Mouse (Mus musculus) v-Abl transformed pro-B cells (cell line): ENCODE data around the gene LTO1.

ENCODE experiments used
- in situ Hi-C, 2 experiments: fragments of 400-800 bp; cut with MboI; formaldehyde crosslinking; loops; one replicate each; pipeline ENCODE4 v1.15.1; 2025; ENCODE audit not compliant: unreplicated experiment in 2 of 2

Gene LTO1

DNA sequence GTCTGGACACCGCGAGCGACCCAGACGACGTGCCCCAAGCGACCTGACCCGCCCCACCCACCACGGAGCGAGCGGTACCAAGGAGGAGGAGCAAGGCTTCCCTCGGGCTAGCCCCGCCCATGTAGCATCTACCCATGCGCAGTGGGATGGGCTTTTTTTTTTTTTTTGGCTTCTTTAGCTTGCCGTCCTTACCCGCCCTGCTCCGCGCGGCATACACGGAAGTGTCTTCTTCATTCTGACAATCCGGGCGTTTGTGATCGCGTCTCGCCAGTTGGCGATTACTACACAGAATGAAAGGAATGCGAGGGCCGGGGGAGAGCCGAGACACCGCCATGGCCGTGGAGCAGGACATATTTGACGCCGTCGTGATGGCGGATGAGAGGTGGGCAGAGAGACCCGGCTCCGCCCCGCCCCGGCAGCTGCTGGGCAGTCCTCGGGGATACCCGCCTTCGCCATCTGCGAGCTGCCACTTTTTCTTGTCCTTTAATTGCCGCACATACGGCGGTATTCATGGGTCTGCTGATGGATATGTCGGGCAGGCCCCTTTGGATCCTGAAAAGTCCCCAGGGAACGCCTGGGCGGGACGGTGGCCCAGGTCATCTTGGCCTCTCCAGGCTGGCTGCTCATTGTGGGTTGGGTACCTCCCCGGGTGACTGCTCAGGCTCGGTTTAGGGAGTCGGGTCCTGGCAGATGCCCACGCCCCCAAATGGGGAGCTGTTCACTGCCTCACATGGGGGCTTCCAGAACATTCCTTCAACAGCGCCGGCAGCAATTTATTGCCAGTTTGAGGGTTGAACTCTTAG, at the start of gene LTO1:
Gene LTO1 (plus strand): TSS at position 153 of the 803 bp plus-strand sequence.
- in situ Hi-C loops = loop anchor here (5.0 to 25.0 kb wide), 3 partner anchors 333 to 1103 kb away; partner anchors contain the start of genes Dhcr7 (in 1 of the 2), Fadd (in 1 of the 2) and Nadsyn1 (in 1 of the 2)

DNA sequence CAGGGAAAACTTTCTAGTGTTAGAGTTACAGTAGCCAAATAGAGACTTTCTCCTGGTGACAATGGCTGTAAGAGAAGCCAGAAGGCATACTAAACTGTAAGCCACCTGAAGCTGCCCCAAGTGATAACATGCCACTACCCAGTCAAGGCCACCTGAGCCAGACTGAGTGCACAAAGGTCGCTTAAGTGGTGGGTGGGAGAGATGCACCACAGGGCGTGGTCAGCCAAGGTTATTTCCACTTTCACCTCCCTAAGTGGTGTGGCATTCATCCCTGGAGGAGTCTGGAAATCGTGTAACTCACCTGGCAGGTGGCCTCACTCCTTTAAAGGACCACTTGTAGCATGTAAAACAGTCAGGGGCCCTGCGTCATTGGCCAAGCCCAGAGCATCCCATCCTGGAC, 47.7 kb upstream of the LTO1 start:
- in situ Hi-C loops = no loop called here

DNA sequence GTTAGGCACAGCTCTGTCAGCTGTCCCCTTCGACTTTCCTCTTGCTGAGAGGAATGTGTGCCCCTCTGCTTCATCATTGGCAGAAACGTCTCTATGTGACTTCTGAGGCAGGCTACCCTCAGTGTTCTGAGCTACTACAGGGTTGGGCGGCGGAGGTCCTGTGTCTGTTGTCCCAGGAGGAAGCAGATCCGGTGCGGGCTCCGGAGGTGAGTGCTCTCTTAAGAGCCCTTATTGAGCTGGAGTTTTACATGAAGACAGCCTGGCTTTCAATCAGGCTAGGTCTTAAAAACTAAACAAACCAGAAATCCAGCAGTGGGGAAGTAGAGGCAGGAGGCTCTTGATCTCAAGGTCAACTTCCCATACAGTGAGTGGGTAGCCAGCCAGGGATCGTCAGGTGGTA, 47.3 kb upstream of the LTO1 start:
- in situ Hi-C loops = no loop called here

DNA sequence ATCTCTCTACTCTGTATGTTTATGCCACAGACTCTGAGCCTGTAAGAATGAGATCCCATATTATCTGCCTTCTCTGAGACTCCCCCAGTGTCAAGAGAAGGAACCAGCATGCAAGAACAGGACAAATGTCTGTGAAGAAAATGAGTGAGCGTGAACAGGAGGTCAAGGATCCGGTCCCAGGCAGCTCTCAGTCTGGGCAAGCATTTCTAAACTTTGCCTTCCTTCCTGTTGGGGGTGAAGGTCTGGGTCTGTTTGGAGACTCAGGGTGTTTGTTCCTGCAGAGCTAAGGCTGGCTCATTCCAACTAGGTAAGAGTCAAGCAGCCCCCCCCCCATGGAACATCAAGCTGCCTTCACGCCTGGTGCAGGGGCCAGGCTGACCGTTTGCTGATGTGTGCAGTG, 42.5 kb upstream of the LTO1 start:
- in situ Hi-C loops = no loop called here

DNA sequence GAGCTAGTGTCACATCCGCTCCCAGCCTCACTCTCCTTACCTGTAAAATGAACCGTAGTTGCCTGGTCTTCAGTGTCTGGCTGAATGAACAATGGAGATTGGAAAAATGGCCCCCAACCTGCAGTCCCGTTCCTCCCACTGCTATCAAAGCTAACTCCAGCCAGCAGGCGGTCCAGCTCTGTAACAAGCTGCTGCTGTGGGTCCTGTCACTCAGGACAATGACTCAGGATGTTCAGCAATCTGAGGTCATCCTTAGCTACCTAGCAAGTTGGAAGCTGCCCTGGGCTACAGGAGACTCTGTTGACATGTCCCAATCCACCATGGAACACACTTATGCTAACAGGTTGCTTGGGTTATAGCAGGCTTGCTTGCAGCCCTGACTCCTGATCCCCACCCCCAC, 41.7 kb upstream of the LTO1 start:
- in situ Hi-C loops = no loop called here

DNA sequence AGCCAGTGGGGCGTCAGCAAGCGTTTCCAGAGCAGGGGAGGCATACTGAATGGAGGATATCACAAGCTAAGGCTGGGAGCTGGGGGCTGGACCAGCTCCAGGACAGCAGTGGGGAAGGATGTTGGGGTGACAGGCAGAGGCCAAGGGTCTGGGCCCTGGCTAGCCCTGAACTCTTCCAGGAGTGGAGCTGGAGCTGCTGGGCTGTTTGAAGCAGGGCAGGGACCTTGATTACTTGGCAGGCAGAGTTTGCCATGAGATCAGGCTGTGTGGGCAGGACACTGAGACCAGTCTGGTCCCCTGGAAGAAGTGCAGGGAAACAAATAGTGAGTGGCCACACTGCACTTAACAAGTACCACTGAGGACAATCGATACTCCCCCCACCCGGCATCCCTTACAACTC, 40.7 kb upstream of the LTO1 start:
- in situ Hi-C loops = no loop called here

DNA sequence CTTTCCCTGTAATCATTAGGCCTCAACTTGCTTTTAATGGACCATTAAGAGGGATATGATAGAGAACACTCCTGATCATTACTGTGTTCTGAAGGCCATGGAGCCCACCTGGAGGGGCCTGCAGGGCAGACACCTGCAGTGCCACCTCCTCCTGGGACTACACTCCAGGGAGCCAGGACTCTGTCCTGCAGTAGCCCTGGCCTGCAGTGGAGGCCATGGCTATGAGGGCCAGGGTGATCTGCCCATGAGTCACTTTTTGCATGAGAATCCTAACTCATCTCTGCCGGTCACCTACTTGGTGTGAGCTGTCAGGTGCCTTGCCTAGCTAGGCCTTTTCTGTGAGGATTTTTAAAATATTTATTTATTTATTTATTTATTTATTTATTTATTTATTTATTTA, 36.5 kb upstream of the LTO1 start:
- in situ Hi-C loops = no loop called here

DNA sequence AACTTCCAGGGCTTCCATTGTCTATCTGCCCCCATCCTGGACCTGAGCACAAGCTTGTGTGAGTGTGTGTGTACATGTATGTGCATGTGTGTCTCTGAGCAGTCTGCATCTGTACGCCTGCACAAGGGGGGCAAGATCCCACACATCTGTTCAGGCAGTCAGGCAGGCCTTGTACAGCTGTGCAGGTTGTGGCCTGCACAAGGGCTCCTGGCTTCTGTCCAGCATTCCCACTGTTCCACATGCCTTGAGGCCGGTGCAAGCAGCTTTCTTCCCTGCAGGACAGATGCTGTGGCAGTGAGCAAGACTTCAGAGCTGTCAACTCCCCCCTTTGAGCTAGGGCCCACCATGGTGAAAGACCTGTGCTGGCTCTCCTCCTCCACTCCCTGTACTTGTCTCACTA, 31.8 kb upstream of the LTO1 start:
- in situ Hi-C loops = no loop called here

DNA sequence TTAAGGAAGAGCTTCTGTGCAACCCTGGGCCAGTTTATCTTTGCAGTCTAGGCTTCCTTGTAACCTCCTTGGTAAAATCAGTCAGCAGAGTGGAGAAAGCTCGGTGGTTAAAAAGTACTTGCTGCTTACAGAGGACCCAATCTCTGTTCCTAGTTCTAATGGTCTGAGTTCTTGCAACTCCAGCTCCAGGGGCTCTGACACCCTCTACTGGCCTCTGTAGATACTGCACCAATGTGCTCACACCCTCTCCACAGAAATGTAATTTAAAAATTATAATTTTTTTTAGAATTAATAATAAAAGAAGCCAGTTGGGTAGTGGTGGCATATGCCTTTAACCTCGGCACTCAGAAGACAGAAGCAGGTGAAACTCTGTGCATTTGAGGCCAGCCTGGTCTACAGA, 27.2 kb upstream of the LTO1 start:
- in situ Hi-C loops = no loop called here

DNA sequence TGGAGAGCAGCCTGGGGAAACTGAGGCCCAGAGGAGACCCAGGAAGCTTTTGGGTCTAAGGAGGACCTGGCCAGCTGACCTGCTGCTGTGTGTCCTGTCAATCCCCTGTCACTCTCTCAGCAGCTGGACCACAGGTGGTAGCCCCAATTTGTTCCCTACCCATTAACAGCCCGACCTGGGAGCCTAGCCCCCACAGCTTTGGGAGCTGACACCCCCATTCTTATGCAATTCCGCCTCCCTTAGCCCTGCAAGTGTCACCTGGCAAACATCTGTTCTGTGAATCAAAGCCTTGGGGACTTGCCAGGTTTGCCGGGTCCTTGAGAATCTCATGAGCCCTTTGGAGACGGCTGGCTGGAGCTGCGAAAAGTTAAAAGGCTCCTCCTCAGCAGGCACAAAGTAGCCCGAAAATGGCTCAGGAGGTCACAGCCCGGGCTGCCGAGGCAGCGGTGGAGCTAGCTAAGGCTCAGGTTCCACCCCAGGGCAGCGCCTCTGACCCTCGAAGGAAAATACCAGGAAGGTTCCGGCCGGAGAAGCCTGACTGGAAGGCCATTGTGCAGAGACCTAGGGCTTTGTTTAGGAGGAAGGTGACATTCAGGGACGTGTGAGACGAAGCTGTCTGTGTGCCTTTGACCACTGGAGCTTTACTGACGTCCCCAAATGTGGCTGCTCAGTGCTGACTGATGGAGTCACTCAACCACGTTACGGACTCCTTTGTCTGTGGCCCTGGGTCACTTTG, 26.2 kb upstream of the LTO1 start:
- in situ Hi-C loops = no loop called here

DNA sequence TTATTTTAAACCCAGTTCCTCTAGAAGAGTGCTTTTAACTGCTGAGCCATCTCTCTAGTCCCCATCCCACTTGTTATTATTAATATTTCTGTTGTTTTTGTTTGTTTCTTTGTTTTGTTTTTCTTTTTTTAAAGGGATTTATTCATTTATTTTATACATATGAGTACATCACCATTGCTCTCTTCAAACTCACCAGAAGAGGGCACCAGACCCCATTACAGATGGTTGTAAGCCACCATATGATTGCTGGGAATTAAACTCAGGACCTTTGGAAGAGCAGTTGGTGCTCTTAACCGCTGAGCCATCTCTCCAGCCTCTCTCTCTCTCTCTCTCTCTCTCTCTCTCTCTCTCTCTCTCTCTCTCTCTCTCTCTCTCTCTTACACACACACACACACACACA, 24.2 kb upstream of the LTO1 start:
- in situ Hi-C loops = loop anchor here (5.0 to 10.0 kb wide), 2 partner anchors 308 to 676 kb away; partner anchors contain the start of gene Fadd (in 1 of the 2)

DNA sequence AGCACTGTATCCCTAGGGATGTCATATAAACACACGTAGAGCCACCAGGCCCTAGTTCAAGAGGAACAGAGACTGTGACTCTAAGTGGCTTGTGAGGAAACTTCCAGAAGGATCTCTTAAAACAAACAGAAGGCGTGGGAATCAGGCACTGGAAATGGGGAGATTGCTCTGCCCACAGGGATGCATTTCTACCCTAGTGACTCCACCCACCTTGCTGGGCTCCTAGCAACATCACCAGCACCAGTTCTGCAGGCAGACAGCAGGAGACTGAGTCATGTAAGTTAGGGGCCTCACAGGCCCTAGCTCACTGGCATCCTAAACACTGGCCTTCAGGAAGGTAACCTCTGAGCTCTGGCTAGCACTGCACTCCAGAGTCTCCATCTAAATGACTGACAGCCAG, 23.0 kb upstream of the LTO1 start:
- in situ Hi-C loops = loop anchor here (5.0 to 10.0 kb wide), 2 partner anchors 310 to 677 kb away; partner anchors contain the start of gene Fadd (in 1 of the 2)

DNA sequence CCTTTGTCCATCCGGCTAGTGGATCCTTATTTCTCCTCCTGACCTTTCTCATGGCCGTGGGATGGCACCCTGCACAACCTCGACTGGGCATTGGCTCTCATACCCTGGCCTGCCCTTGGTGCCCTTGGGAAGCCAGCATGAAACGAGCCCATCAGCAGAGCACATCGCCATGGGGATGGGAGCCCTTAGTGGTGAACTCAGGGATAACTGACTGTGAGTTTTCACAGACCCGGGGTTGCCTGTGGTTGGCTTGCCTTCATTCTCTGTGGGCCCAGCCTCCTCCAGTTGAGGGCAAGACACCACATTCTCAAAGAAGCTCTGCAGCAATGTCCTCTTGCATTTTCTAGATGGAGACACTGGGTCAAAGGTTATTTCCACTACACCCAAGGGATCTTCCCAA, 22.6 kb upstream of the LTO1 start:
- in situ Hi-C loops = loop anchor here (5.0 to 10.0 kb wide), 2 partner anchors 310 to 678 kb away; partner anchors contain the start of gene Fadd (in 1 of the 2)

DNA sequence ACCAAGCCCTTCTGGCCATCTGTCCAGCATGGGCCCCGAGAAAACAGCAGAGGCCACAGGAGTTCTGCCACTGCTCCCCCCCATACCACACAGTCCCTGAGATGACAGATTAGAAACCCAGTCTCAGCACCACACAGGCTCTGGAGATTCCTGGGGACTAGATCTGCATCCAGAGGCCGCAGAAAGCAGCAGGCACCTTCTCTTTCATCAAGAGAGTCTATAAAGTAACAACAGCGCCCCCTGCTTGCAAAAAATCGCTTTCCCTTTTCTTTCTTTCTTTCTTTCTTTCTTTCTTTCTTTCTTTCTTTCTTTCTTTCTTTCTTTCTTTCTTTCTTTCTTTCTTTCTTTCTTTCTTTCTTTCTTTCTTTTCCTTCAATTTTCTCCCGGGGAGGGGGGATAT, 20.7 kb upstream of the LTO1 start:
- in situ Hi-C loops = loop anchor here (5.0 to 10.0 kb wide), 2 partner anchors 312 to 679 kb away; partner anchors contain the start of gene Fadd (in 1 of the 2)

DNA sequence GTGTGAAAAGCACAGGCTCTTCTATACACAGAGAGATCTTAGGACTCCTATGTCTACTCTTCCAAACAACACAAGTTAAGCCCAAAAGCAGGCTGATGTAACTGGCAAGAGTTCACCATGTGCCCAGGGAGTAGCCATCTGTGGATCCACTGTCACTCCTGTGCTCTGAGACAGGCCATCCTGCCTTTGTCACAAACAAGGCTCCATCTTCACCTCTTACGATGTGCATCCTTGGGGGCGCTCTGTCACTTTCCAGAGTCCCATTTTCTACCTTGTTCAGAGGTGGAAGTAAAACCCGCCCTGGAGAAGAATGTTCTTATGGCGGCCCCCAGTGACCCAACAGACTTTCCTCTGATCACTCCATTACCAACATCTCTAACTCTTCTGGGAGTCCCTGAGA, 20.2 kb upstream of the LTO1 start:
- in situ Hi-C loops = loop anchor here (5.0 to 10.0 kb wide), 3 partner anchors 302 to 680 kb away; partner anchors contain the start of gene Fadd (in 1 of the 2)

DNA sequence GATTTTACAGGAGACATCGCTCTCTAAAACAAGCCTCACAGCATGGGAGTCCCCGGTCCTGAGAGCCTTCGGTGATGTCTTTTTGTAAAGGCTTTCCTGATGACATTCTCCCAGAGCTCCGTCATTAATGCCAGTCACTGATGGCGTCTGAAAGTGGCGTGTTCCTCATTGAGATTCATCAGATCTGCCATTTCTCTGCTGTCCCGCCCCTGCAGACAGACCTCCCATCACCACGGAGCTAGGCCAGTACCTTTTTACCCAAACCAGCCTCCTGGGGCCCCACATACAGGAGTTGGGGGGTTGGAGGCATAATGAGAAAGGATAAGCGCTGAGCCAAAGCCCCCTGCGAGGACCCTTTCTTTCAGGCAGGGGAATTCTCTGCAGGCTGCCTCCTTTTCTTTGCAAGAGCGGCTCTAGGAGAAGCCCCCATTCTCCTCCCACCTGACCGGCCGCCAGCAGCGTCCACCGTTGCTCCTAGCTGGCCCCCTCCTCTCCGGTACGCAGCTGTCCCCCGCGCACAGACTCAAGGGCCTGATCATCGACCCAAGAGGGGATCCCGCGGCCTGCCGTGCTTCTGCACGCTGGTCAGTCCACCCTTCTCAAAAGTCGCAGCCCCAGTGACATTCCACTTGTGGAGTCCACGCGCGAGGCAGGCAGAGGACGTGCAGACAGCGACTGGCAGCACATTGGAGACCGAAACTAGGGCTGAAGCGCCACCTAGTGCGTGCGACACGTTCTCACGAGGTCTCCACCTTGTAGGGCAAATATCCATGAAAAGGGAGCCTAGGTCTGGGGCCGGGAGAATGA, 19.4 kb upstream of the LTO1 start:
- in situ Hi-C loops = loop anchor here in 1 of 2 experiments (5.0 to 10.0 kb wide), 2 partner anchors 303 to 681 kb away; no protein-coding TSS in a partner anchor

DNA sequence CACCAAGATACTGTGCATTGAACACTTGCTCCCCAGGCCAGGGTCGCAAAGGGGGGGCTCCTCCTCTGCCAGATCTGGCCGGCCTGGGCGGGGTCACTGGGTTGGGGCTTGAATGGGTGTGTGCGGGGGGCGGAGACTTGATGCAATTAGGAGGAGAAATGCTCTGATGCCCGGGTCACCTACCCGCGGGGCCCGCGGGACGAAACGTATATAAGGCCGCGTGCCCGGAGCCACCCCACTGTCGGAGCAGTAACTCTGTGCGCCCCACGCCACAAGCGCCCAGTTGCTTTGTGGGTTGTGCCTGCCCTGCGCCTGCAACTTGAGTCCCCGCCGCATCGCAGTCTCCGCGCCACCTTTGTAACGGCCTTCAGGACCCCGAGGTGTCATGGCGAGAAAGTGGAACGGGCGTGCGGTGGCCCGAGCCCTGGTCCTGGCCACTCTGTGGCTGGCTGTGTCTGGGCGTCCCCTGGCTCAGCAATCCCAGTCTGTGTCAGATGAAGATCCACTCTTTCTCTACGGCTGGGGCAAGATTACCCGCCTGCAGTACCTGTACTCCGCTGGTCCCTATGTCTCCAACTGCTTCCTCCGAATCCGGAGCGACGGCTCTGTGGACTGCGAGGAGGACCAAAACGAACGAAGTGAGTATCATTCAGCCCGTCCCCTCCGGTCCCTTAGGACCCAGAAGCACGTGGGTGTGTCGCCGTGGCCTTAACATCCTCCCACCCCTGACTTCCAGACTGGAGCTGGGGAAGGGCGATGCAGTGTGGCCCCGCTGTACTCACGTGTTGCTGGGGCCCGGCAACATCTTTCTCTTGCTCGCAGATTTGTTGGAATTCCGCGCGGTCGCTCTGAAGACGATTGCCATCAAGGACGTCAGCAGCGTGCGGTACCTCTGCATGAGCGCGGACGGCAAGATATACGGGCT, 18.3 kb upstream of the LTO1 start, which contains the start of gene Fgf15:
Gene Fgf15 (plus strand): TSS at position 238 of the 925 bp plus-strand sequence.
- in situ Hi-C loops = loop anchor here in 1 of 2 experiments (5.0 to 10.0 kb wide), 2 partner anchors 304 to 682 kb away; no protein-coding TSS in a partner anchor

DNA sequence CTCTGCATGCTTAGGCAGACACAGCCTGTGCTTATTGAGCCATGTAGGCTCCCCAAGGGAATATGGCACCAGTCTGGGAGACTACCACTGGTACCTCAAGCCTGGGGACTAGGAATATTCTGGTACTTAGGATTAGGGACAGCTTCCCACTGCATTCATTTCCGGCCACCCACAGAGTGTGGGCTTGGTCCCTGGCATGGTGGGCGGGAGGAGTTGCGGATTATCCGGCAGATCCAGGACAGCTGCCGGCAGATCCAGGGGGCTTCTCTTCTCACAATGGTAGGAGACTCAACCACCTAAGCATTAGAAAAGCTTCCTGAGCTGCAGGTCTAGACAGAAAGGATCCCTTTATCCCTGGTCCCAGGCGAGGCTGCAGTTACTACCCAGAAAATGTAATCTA, 16.4 kb upstream of the LTO1 start:
- in situ Hi-C loops = loop anchor here in 1 of 2 experiments (5.0 to 10.0 kb wide), 2 partner anchors 306 to 684 kb away; no protein-coding TSS in a partner anchor

DNA sequence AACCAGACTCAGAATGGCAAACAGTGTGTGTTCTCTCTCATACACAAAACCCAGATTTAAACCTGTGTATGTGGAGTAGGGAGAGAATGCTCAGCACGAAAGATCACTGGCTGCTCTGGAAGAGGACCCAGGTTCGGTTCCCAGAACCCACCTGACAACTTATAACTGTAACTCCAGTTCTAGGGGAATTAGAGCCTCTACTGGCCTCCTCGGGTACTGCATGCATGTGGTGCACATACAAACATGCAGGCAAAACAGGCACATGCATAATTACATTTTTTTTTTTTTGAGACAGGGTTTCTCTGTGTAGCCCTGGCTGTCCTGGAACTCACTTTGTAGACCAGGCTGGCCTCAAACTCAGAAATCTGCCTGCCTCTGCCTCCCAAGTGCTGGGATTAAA, 9.4 kb upstream of the LTO1 start:
- in situ Hi-C loops = loop anchor here (10.0 to 25.0 kb wide), 3 partner anchors 691 to 1093 kb away; partner anchors contain the start of genes Dhcr7 (in 1 of the 2) and Nadsyn1 (in 1 of the 2)
